Mouse (Mus musculus): Measurements from ENCODE around the gene Ddx50.

DNA sequence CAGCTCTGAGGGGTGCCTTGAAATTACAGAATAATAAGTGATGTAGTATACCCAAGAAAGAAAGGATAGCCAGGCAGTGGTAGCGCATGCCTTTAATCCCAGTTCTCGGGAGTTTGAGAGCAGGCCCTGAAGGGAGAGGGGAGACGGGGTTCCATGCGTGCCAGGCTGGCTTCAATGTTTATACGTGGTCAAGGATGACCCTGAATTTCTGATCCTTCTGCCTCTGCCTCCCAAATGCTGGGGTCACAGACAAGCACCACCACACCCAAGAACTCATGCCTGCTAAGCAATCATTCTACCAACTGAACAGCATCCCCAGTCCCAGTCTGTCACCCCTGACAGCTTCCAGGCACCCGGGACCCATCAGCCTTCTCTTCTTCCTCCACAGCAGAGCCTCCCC, 25.2 kb upstream of the Ddx50 start:
- TF ChIP-seq POLR2A (IDR thresholded peaks at IDR 0.05; ENCODE audit: borderline replicate concordance, extremely low read depth, insufficient read depth, insufficient read length, poor library complexity, severe bottlenecking) (no peak), CTCF (IDR thresholded peaks at IDR 0.05; ENCODE audit: borderline replicate concordance, extremely low read depth, insufficient read depth, insufficient read length) (no peak)
